Mouse (Mus musculus) spleen, adult 18-20 months (tissue): Measurements from ENCODE around the gene Gpatch4.

Experiments used
- DNase-seq, 2 experiments: peaks; one replicate each; pipeline ENCODE4 v3.0.0; 2022; ENCODE audit warnings: mixed read lengths in 2 of 2

The Gpatch4 gene

DNA sequence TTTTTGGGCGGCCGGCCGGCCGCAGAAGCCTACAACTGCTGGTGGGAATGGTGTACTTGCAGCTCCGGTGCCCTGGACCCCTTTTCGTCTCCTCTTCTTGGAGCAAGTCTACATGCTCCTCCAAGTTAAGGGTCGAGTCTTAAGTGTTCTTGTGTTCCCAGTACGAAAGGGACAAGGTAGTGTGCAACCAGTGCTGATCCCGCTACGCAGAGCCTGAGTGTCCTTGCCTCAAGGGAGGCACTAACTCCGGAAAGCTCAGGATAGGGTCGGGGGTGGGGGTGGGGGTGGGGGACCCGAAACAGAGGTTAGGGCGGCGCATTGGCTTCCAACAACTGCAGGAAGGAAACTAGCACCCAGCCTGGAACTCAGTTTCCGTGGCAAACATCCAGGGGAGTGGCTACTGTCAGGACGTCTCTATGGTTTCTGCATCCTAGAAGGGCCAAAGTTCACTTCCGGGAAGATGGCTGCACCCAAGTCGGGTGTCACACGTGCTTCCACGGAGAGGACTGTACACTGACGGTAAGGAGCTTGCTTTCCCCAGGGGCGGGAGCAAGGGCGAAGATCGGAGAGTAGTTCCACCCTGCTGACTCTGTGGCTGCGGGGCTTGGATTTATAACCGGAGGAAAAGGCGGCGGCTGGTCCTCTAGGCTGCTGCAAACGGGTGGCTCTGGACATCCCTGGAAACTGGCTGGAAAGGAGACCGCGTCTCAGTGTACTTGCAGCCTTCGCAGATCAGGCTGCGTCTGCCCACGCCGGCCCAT is at the start of gene Gpatch4:
Gene Gpatch4, plus strand, starts transcription at position 448 of the 761 bp plus-strand sequence.
- peak; percentile 57 to 68 for DNase-seq

DNA sequence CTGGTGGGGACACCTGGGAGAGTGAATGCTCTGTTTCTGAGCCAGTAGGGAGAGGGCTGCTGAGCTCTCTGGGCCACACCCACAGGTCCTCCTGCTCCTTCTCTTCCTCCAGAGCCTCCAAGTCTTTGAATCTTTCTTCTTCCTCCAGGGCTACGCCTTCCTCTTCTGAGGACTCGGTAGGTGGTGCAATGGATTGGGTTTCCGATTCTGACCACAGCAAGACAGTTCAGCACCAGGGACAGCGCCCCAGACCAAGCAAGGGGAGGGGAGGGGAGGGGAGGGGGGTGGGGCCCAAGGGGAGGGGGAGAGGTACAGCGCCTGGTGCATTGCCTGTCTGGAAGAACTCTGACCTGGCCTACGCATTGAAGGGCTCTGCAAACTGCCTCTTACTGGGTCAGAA is 49.5 kb upstream of the Gpatch4 start:
- no peak for DNase-seq

DNA sequence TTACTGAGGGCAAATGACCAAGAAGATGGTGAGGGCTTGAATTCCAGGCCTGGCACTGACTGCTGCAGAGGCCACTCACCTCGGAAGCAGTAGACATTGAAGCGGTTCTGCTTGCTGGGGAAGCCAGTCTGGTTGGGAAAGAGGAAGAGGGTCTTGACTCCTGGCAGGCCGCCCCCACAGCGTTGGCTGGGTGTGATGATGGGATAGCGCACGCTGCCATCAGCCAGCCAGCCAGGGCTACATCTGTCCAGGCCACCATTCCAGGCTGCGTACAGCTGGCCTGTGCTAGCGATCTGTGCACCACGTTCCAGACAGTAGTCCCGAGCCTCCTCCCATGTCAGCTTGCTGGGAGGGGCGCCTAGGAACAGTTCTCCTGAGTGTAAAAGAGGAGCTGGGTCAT is 47.6 kb upstream of the Gpatch4 start:
- DNase-seq: no peak

DNA sequence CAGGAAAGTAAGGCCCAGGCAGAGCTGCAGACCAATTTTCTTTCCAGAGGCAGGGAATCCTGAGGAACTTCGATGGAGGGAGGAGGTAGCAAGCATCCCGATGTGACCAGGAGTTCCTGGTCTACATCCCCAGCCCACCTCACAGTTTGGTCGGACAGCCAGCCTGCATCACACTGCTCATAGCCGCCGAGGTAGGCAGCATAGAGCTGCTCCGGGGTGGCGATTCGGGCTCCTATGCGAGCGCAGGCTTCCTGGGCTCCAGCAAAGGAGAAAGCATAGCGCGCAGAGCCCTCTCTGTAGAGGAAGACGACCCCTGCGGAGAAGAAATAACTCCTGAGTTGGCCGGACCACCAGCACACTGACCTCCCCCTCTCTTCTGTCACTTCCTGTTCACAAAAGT is 46.5 kb upstream of the Gpatch4 start:
- no peak for DNase-seq

DNA sequence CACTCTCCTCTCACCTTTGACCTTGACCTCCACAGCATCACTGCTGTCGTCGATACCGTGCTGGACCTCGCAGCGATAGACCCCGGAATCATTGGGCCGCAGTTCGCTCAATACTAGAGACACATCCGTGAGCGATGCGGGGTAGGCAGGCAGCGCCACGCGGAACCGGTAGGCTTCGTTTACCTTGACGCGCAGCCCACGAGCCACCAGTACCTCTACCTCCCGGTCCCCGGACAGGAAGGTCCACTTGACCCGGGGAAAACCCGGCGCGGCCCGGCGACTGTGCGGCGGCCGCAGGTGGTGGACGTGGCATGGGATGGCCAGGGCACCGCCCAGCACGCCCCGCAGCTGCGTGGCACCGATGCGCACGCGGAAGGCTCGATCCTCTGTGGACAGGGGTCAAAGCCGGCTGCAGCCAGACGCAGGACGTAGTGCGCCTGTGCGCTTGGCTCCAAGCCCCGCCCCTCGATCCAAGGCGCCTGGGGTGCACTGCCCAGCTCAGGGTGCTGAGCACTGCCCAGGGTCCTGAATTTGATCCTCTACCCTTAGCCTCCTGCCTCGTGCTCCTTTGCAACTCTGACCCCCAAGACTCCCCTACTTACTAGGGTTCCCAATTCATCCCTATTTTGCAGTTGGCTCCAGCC is 45.8 kb upstream of the Gpatch4 start:
- DNase-seq: no peak

DNA sequence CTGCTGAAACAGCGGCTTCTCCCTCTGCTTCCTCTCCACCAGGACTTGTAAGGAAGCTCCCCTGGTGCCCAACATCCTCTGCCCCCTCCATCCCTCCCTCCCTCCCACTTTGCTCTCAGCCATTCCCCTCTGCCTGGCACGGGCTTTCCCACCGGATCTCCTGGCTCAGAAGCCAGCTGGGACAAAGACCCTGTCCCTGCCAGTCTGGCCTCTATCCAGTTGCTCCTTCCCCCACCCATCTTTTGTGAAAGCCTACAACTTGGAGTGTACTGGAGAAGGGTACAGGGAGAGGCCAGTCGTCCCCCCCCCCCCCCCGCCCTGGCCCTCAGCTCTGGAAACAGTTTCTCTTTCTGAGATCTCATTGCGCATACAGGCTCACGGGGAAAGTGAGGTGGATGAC is 44.2 kb upstream of the Gpatch4 start:
- no peak for DNase-seq

DNA sequence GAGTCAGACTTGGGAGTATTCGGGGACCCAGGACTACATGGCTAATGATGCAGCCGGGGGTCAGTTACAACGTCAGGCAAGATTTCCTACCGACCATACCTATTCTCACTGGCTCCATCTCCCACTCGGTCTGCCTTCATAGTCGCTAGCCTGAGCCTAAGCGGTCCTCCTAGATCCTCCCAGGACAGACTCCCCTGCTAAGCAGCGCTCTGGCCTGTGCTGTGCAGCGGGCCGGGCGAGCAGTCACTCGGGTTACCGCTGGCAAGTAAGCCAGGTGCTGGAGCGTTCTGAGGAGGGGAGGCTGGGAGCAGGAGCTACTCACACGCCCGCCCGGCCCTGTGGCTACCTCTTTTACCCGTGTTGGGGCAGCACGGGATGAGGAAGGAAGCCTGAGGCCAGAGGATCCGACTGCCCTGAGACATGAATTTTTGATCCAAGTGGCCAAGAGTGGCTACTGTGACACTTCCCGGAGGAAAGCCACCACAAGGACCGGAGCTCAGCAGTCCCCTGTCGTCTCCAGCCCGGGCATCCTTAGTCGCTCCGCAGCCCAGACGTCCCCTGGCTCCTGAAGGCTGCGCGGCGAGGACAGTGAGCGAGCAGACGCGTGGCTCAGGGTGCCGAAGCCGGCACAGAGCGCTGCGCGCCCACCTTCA is 43.5 kb upstream of the Gpatch4 start:
- DNase-seq: no peak

DNA sequence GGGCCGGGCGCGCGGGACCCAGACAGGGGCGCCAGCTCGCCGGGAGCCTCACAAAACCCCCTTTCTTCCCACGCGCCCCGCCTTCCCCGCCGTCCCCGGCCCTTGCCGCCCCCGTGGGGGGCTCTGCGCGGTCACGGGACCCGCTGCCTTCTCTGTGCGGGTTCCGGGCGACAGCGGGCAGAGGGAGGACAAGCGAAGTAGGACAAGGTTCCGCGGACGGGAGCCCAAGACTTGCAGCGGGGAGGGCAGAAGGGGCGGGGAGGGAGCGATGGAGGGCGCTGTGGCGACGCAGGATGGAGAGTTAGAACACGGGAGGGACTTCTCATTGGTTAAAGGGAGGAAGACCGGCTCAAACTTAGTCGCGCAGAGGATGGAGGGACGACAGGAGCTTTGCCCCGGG is 42.7 kb upstream of the Gpatch4 start, which contains the start of gene Bcan:
Gene Bcan, minus strand, starts transcription at position 50 of the 400 bp plus-strand sequence.
- DNase-seq: no peak

DNA sequence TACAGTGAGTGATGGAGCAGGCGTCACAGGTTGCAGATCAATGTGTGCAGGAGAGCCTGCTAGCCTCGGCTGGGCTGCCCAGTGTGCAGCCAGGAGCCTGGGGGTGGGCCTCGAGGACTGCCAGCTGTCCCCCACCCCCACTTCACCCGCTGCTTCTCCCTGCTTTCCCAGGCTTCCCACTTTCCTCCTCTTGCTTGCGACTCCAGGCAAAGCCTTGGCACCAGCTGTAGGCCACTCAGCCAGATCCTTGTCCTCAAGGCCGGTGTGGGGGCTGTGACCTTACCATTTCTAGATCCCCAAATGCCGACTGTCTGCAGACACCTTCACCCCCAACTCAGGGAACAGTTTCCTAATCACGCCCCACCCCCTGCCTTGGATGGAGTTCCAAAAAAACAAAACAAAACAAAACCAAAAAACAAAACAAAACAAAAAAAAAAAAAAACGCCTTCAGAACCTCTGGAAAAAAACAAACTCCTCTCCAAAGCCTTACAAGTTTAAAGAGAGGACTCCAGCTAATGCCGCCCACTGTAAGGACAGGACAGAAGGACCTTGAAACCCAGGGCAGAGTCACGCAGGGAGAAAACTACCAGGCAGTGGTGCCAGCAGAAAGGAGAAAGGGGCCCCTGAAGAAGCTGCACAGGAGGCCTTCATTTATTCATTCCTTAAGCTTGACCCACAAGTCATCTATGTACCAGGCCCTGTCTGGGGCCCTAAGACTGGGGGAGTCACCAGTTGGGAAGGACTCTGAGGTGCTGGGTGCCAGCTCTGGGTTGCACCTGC is 41.9 kb upstream of the Gpatch4 start:
- no peak for DNase-seq

DNA sequence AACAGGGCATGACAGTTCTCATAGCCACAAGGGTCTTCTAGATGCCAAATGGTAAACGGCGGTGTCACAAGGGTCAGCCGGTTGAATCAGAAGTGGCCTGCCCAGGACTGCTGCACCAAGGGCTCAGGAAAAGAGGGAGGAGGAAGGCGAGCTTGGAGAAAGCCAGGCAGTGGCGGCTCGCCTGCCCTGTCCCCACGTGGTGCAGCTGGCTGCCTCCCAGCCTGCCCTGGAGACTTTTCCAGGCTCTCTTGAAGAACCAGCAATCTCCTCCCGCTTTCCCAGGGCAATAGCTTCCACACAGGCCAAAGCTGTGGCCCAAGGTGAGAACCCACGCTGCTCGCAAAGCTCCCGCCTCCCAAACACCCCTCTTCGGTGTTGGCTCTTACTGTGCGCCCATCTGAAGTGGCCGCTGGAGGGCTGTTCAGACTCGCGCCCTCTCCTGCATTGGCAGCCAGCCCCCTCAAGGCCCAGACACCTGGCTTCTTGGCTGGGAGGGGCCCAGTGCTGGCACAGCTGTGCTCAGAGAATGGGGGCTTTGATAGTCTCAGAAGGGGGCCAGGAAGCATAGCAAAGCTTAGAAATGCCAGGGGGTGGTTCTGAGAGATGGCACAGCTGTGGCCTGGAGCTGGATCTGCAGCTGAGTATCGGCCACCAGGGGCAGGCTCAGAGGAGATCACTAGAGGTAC is 40.5 kb upstream of the Gpatch4 start:
- no peak for DNase-seq

DNA sequence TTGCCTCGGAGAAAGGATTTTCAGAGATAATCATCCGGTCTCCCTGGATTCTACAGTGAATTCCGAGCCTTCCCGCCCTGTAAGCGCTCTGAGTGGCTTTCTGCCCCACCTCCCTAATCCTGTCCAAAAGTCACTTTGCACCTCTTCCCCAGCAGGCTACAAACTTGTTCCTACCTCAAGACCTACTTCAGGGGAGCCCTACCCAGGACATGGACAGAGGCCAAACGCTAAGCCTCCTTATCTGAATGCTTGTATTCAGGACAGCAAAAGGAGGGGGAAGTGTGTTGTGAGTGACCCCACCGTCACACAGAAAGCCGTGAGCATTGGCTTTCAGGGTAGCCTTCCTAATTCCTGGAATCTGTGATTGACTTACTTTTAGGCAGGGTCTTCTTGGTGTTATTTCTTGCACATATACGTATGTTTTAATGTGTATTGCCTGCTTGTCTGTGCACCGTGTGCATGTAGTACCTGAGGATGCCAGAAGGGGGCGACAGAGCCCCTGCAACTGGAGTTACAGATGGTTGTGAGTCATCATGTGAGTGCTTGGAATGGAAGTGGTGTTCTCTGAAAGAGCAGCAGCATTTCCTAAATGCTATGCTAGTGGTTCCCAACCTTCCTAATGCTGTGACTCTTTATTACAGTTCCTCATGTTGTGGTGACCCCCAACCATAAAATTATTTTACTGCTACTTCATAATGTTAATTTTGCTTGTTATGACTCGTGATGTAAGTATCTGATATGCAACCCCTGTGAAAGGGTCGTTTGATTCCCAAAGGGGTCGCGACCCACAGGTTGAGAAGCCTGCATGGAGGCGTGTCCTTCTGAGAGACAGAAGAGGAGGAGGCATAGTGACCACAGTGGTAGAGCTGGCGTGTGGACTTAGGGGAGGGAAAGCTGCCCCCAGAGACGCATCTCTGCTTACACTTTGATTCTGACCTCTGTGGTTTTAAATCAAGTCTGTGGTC is 36.8 kb upstream of the Gpatch4 start:
- DNase-seq: no peak

DNA sequence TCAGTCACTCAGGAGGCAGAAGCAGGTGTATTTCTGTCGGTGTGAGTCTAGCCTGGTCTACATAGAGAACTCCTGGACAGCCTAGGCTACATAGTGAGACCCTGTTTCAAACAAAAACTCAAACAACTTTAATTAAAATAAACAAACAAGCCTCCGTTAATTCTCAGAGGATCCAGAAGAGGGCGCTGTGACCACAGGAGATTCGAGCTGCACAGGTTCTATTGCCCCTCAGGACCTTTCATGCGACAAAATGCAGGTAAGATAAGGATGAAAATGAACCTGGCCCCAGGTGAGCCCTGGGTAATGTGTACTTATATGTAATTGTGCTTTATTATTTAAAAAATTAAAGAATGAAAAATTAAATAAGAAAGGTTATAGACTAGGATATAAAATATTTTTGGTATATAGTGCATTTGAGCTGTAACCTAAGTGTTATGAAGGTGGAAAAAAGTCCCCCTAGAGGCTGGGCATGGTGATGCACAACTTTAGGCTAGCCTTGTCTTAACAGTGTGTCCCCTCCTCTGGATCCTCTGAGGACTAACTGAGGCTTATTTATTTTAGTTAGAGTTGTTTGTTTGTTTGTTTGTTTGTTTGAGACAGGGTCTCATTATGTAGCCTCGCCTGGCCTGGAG is 32.2 kb upstream of the Gpatch4 start:
- DNase-seq: peak in 1 of 2 experiments; percentile 21

DNA sequence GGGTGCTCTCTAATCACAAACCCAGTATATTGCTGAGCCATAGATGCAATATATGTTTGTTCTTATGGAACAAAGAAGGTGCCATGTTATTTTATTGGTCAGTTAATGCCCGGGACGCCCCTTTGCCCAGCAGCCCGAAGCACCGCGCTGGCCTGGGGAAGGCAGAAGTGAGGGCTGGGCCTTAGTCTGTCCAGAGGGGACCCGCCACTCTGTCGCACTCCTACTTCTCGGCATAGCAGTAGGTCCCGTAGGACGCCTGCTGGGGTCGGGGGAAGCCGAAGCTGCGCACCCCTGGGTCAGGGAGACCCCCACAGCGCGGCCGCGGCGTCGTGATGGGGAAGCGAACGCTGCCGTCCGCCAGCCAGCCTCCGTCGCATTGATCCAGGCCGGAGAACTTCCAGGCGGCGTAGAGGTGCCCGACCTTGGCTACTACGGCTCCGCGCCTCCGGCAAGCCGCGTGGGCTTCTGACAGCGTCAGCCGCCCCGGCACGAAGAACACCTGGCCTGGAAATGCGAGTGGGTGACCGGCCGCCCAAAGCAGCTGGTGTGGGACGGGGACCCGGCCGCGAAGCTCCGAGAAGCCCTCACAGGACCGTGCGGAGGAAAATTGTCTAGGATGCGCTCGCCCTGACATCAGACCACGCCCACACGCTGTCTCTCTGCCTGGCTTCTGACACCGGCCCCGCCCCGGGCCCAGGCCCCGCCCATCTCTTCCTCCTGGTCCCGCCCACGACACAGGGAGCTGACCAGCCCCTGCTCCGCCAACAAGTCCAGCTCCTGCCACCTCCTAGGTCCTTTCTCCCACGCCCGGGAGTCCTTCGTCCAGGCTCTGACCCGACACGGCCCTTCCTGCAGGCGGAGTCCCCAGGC is 20.4 kb upstream of the Gpatch4 start:
- DNase-seq: peak; percentile 79 to 88

DNA sequence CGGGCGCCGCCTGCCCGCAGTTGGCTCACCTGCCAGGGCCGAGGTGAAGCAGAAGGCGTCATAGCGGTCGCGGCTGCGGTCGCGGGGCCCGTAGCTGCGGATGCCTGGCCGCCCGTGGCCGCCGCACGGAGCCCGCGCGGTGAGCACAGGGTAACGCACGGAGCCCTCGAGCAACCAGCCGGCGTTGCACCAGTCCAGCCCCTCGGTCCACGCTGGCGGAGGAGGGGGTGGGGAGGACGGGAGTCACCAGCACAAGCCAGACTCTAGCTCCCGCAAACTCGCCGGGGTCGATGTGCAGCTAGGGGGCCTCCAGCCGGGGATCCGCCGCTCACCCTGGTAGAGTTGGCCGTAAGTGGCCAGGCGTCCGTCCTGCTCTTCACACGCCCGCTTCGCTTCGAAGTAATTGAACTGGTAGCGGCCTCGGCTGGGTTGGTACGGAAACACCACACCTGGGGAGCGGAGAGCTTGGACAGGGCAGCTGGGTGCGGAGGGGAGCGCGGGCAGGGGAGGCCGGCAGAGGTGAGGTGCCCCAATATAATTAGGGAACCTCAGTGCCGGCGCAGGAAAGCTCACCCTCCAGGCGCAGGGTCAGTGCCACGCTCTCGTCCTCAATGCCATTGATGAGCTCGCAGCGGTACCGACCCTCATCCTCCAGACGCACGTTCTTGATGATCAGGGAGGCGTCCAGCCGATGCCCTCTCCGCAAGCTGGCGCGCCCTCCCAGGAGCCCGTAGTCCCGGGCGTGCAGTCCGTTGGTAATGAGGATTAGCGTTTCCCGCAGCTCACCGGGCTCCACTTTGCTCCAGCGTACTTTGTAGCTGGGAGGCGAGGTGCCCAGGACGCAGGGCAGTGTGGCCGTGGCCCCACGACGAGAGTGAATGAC is 19.5 kb upstream of the Gpatch4 start:
- no peak for DNase-seq

DNA sequence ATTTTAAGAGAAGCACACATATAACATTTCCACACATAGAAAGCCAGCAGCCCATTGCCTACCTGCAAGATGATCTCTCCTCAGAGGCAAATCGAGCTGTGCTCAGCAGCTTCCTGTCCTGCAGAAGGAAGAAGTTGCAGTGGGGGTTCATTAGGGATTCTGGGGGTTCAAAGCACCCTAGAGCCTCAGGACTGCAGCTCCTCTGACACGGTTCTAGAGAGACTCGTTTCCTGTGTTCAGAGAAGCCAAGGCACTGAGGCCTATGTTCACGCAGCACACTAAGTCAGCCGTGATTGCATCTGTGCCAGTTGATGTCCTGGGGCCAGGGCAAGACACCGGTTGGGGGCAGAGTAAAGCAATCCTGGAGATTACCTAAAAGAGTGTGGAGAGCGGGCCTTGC is 16.1 kb upstream of the Gpatch4 start:
- DNase-seq: no peak

DNA sequence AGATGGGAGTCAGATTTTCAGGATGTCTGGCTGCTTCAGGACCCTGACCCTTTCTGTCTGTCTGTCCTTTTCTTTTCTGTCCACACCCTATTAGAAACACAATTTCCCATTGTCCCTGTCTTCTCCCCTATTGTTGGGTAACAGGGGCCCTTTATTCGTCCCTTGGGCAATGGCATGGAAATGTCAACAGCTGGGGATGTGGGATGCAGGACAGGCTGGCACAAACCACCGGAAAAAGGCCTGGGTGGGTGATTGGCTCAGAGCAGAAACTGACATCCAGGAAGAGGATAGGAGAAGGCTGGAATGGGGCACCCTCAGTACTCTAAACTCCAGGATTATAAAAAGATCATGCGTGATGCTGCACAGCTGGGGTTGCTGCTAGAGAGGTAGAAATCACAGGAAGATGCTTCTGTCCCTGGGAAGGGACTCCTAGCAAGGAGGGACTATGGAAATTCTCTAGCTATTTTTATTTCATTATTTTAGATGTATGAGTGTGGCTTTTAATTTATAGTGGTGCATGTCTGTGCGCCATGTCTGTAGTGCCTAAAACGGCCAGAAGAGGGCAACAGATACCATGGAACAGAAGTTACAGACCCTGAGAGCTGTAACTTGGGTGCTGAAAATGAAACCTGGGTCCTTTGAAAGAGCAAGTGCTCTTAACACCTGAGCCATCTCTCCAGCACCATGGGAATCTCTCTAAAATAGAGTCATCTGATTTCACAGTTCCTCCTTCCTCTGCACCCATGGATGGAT is 15.3 kb upstream of the Gpatch4 start, which contains the start of gene Hapln2:
Gene Hapln2, minus strand, starts transcription at position 150 of the 753 bp plus-strand sequence.
- DNase-seq: no peak

DNA sequence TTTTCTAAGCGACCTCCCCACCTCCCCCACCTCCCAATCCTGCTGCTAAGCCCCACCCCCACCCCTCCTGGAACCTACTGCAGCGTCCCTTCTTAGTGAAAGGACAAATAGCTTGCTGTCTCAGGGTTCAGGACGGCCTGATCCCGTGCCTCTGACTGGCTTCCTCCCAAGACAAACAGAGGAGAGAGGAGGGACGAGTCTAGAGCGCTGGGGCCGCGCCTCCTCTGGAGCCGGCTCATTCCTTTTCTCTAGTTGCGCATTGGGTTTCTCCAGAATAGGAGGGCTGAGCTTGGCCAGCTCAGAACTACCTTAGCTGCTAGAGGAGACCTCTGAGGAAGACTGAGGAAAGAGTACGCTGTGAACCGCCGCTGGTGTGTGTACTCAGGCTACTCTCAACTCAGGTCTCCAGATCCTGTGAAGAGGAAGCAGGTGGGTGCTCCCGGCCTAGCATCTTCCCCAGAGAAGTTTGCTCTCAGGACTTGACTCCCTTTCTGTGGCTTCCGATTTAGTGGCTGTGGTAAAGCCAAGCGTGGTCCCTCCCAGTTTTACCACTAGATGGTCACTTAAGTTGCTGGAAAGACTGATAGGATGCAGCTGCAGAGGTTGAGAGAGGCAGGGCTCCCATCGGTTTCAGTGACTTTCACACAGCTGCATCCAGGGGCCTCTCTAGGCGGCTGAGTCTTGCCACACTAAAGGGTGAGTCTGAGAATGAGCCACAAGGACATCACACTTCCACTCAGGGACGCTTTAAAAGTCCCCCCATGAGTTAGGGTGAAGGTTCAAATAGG is 12.1 kb upstream of the Gpatch4 start:
- DNase-seq: no peak
